ENCODE assay signal across 14 mouse cellular contexts in the genomic region with DNA sequence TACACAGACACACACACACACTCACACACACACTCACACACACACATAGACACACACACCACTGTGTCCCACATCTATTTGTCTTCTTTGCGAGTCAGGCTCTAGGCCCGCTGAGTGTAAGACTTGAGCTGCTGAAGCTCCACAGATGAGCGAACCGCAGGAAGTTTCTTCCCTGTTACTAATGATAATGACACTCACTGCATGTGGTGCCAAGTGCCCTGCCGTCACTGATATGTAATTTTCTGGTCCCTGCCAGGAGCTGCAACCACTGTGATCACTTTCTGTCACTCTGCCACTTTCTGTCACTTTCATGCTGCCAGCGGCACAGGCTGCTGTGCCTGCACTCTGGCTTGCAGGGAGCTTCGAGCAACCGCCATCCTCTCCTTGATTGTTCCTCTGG. TPM values are rescaled to one million over a fixed set of nuclear protein-coding genes. Genes with fewer than 3 reads are reported as not detected.
A peak's percentile ranks its signal among the peaks of the same experiment; 100 is the strongest.
DNase-seq lines count a peak whose midpoint lies in the region; ATAC-seq lines count a peak whose summit lies in the region.
"Had no signal": no experiment of that assay in that cellular context is flagged by ENCODE, and none has a peak within 500 bp of the region (broad histone marks: within the 10 kb centered on the region; RNA-seq: fewer than 3 reads in every experiment).

No protein-coding gene starts in this region.

- no peaks in the 10 kb centered on the region for H3K4me1 ChIP-seq in heart, embryonic 11.5 days (ENCODE audit: control insufficient read depth, insufficient read depth, low read length)
- H3K4me1 ChIP-seq in midbrain, embryonic 11.5 days (ENCODE audit: control insufficient read depth, insufficient read depth, low read length) = no peaks in the 10 kb centered on the region
- H3K4me1 ChIP-seq in midbrain, embryonic 16.5 days (ENCODE audit: control insufficient read depth, insufficient read depth, low read length) = no peaks in the 10 kb centered on the region
- H3K4me1 ChIP-seq: forebrain, embryonic 15.5 days had no signal

- no peak overlapping the region for H3K4me2 ChIP-seq in heart, embryonic 11.5 days
- no peak overlapping the region for H3K4me2 ChIP-seq in midbrain, embryonic 11.5 days
- no peak overlapping the region for H3K4me2 ChIP-seq in midbrain, embryonic 16.5 days (ENCODE audit: low read length)
- H3K4me2 ChIP-seq: forebrain, embryonic 15.5 days; heart, embryonic 13.5 days had no signal

- H3K27me3 ChIP-seq in heart, embryonic 11.5 days (ENCODE audit: control insufficient read depth, insufficient read depth, low read length) = peaks cover 32% of the 10 kb centered on the region
- H3K27me3 ChIP-seq in midbrain, embryonic 11.5 days (ENCODE audit: control insufficient read depth, insufficient read depth, low read length) = peaks cover 17% of the 10 kb centered on the region; the same call in 1 of the 2 replicates
- peaks cover 22% of the 10 kb centered on the region for H3K27me3 ChIP-seq in midbrain, embryonic 16.5 days (ENCODE audit: control insufficient read depth, insufficient read depth, low read depth, low read length)

- no peak overlapping the region for H3K27ac ChIP-seq in heart, embryonic 11.5 days (ENCODE audit: low read depth, low read length)
- H3K27ac ChIP-seq in midbrain, embryonic 11.5 days (ENCODE audit: low read depth, low read length) = no peak overlapping the region
- H3K27ac ChIP-seq in midbrain, embryonic 16.5 days (ENCODE audit: low read length) = no peak overlapping the region
- H3K27ac ChIP-seq: forebrain, embryonic 15.5 days; heart, embryonic 13.5 days had no signal

- no peak for ATAC-seq in heart, embryonic 11.5 days (replicated peaks; ENCODE audit: insufficient number of reproducible peaks, low FRiP score, low TSS enrichment)
- ATAC-seq in midbrain, embryonic 11.5 days (ENCODE audit: low FRiP score) = no peak
- ATAC-seq in midbrain, embryonic 16.5 days = no peak
- peak; percentile 86 for ATAC-seq in megakaryocyte-erythroid progenitor cell, adult 5-6 weeks (replicated peaks; ENCODE audit: low FRiP score, low TSS enrichment, poor library complexity, severe bottlenecking)
- ATAC-seq: forebrain, embryonic 15.5 days; intestine, postnatal 0 days; liver, postnatal 0 days had no signal

- peak; percentile 18 to 45 for DNase-seq in adrenal gland, postnatal 36 days
- no peak for DNase-seq in adrenal gland, postnatal 25 days
- DNase-seq in heart, adult 18-20 months = peak; percentile 13 to 43
- peak; percentile 73 for DNase-seq in midbrain, embryonic 11.5 days (ENCODE audit: low spot score, missing footprints)
- no peak for DNase-seq in ovary, postnatal 10 days (ENCODE audit: low spot score)
- DNase-seq: liver, postnatal 0 days; thymus, postnatal 25 days had no signal

- 48% methylated on average over 8 of the region's 8 CpGs for WGBS in heart, embryonic 11.5 days (ENCODE audit: insufficient replicate concordance)
- WGBS in midbrain, embryonic 11.5 days = 73% methylated on average over 8 of the region's 8 CpGs
- WGBS in midbrain, embryonic 16.5 days = 55% methylated on average over 8 of the region's 8 CpGs

- no peak overlapping the region for H3K9ac ChIP-seq in heart, embryonic 11.5 days (ENCODE audit: low read depth, low read length)
- no peak overlapping the region for H3K9ac ChIP-seq in midbrain, embryonic 11.5 days (ENCODE audit: low read length)
- no peak overlapping the region for H3K9ac ChIP-seq in midbrain, embryonic 16.5 days (ENCODE audit: low read depth, low read length)
- H3K9ac ChIP-seq: forebrain, embryonic 15.5 days; heart, embryonic 13.5 days; liver, postnatal 0 days had no signal

- no peaks in the 10 kb centered on the region for H3K9me3 ChIP-seq in heart, embryonic 11.5 days (replicated peaks; ENCODE audit: control insufficient read depth, low read length)
- H3K9me3 ChIP-seq in midbrain, embryonic 11.5 days (ENCODE audit: control insufficient read depth, low read length) = no peaks in the 10 kb centered on the region
- no peaks in the 10 kb centered on the region for H3K9me3 ChIP-seq in midbrain, embryonic 16.5 days (replicated peaks; ENCODE audit: control insufficient read depth, low read length, poor library complexity, severe bottlenecking)
- H3K9me3 ChIP-seq: forebrain, embryonic 15.5 days; heart, embryonic 13.5 days had no signal

- H3K36me3 ChIP-seq in heart, embryonic 11.5 days (ENCODE audit: control insufficient read depth, insufficient read depth, low read length) = no peaks in the 10 kb centered on the region
- H3K36me3 ChIP-seq in midbrain, embryonic 11.5 days (ENCODE audit: control insufficient read depth, insufficient read depth, low read length) = no peaks in the 10 kb centered on the region
- no peaks in the 10 kb centered on the region for H3K36me3 ChIP-seq in midbrain, embryonic 16.5 days (ENCODE audit: control insufficient read depth, insufficient read depth, low read length)
- H3K36me3 ChIP-seq: forebrain, embryonic 15.5 days; heart, embryonic 13.5 days had no signal

- no peak overlapping the region for H3K4me3 ChIP-seq in heart, embryonic 11.5 days (ENCODE audit: low read depth, low read length)
- H3K4me3 ChIP-seq in midbrain, embryonic 11.5 days (ENCODE audit: low read depth, low read length) = no peak overlapping the region
- no peak overlapping the region for H3K4me3 ChIP-seq in midbrain, embryonic 16.5 days (ENCODE audit: low read depth, low read length)
- H3K4me3 ChIP-seq: forebrain, embryonic 15.5 days; heart, embryonic 13.5 days had no signal

RNA-seq across cellular contexts. Expression of a gene that starts 6.1 kb away (rescaled TPM):
- not detected for total RNA-seq in adrenal gland, postnatal 36 days (2021)
- total RNA-seq in adrenal gland, postnatal 25 days (2021) = not detected in 2 replicates
- not detected for total RNA-seq in heart, adult 18-20 months (2021)
- 0.10 TPM in 1 of 2 replicates, not detected in the other for polyA plus RNA-seq in heart, embryonic 11.5 days (2014; fragmentation: Nextera tagmentation; extraction: Ambion mirVana)
- polyA plus RNA-seq in midbrain, embryonic 11.5 days (2014; fragmentation: Nextera tagmentation; extraction: Ambion mirVana) = 0.11 TPM in 1 of 2 replicates, not detected in the other
- polyA plus RNA-seq in midbrain, embryonic 16.5 days (2015; fragmentation: Nextera tagmentation; extraction: Ambion mirVana) = 0.12 and 0.48 TPM in 2 replicates
- not detected in 2 replicates for total RNA-seq in megakaryocyte-erythroid progenitor cell, adult 5-6 weeks (2014; fragmentation: Nextera tagmentation)
- not detected in 2 replicates for total RNA-seq in megakaryocyte-erythroid progenitor cell, adult 5-6 weeks (2017)
- total RNA-seq: megakaryocyte, adult 5-6 weeks had no signal
- polyA plus RNA-seq: forebrain, embryonic 15.5 days; liver, postnatal 0 days had no signal

RNA-seq across cellular contexts. Expression of a gene that starts 31.8 kb away (rescaled TPM):
- 10 to 100 TPM; 14.2 to 21.6 TPM for total RNA-seq in adrenal gland, postnatal 36 days (2021)
- total RNA-seq in adrenal gland, postnatal 25 days (2021) = 16.8 and 19.8 TPM in 2 replicates
- total RNA-seq in heart, adult 18-20 months (2021) = 10 to 100 TPM; 10.6 to 11.3 TPM
- 4.3 and 4.7 TPM in 2 replicates for polyA plus RNA-seq in heart, embryonic 11.5 days (2014; fragmentation: Nextera tagmentation; extraction: Ambion mirVana)
- polyA plus RNA-seq in midbrain, embryonic 11.5 days (2014; fragmentation: Nextera tagmentation; extraction: Ambion mirVana) = 6.5 and 6.6 TPM in 2 replicates
- polyA plus RNA-seq in midbrain, embryonic 16.5 days (2015; fragmentation: Nextera tagmentation; extraction: Ambion mirVana) = 4.3 and 4.4 TPM in 2 replicates
- 5.3 and 10.4 TPM in 2 replicates for total RNA-seq in megakaryocyte-erythroid progenitor cell, adult 5-6 weeks (2014; fragmentation: Nextera tagmentation)
- 7.8 and 14.8 TPM in 2 replicates for total RNA-seq in megakaryocyte-erythroid progenitor cell, adult 5-6 weeks (2017)

Comparison
In these comparisons a context has a peak if more than half of its experiments do, and no peak if none do; other contexts are left out.
1. DNase-seq: peak in adrenal gland, postnatal 36 days (2 of 2), heart, adult 18-20 months (2 of 2) and midbrain, embryonic 11.5 days (single experiment); none in adrenal gland, postnatal 25 days (single experiment) and ovary, postnatal 10 days (single experiment).